Mouse (Mus musculus) E14TG2a.4 (cell line): ENCODE measurements around the gene Slc38a1.

ENCODE experiments used
- CTCF ChIP-seq: conservative IDR thresholded peaks from 2 replicates; pipeline ENCODE4 v1.5.1; 2014; ENCODE audit warnings: low read length
- POU5F1 ChIP-seq: IDR thresholded peaks from 2 replicates; pipeline ENCODE4 v1.6.1; 2014; ENCODE audit warnings: low read length, borderline replicate concordance

GRCm38 (mm10) chr15:96576998-96577397, 65.7 kb downstream of the Slc38a1 start:
- TF ChIP-seq CTCF (no peak), POU5F1 (no peak)
